Mouse (Mus musculus): ENCODE measurements around the gene Ddx42.

- TF ChIP-seq CTCF (IDR thresholded peaks at IDR 0.05; ENCODE audit: low read depth) (no peak), EP300 (optimal IDR thresholded peaks at IDR 0.05) (no peak)
These were observed 40.4 kb upstream of the Ddx42 start for GRCm38 (mm10) chr11:106176372-106176771.

Measured in stomach, postnatal 0 days (tissue).